Mouse (Mus musculus) gastrocnemius, postnatal 25 days (tissue): ENCODE results near the gene Gm21094. TPM values are rescaled to one million over a fixed set of nuclear protein-coding genes. Genes with fewer than 3 reads are reported as not detected.
"Not testable (repeated sequence)": the region's sequence is repeated elsewhere in the genome, so short reads cannot be mapped to it uniquely, and the experiment has no call there.

Experiments used
- DNase-seq: peaks from one replicate; pipeline ENCODE4 v3.0.0; 2022
- long read RNA-seq, 2 experiments: library from polyadenylated mRNA; stranded (forward); transcript quantifications; one replicate each; pipeline ENCODE4 v2.0.0; 2021
- total RNA-seq, 2 experiments: library from RNA; stranded (reverse); gene quantifications; 1 replicate in 1 of 2; 2 replicates in 1 of 2; pipeline ENCODE4 v1.2.3; 2021

Gm21094 gene
- not detected for total RNA-seq
- long read RNA-seq, experiment 1, result 0 reads
- long read RNA-seq, experiment 2, result 0 reads

GRCm38 (mm10) chrY:32620343-32620742 is at the start of gene Gm21094:
Gene Gm21094, minus strand, starts transcription at chrY:32620443.
- DNase-seq, result not testable (repeated sequence)
